Mouse (Mus musculus): ENCODE measurements around the gene Ugt1a8. TPM values are rescaled to one million over a fixed set of nuclear protein-coding genes. Genes with fewer than 3 reads are reported as not detected.

Ugt1a8 gene
- total RNA-seq, 2 experiments from 2014 or later = not detected

Other genes with a start within 250 kb of the Ugt1a8 start
- gene Dgkd, start 234.5 kb upstream of the Ugt1a8 start, total RNA-seq (2021) = 10 to 100 TPM; 56.5 to 56.7 TPM
- gene Usp40, start 79.3 kb upstream of the Ugt1a8 start, total RNA-seq (2021) = 10 to 100 TPM; 16.1 to 19.4 TPM
- gene Ugt1a10, start 32.4 kb upstream of the Ugt1a8 start, total RNA-seq (2021) = not detected
- gene Ugt1a9, start 17.0 kb upstream of the Ugt1a8 start, total RNA-seq (2021) = not detected
- 1 to 10 TPM in 1 of 2 experiments, under 1 TPM in 1; 0.96 to 1.3 TPM for gene Ugt1a7c, start 7.2 kb downstream of the Ugt1a8 start, total RNA-seq (2021)
- under 1 TPM; 0.57 to 0.67 TPM for gene Ugt1a6b, start 15.4 kb downstream of the Ugt1a8 start, total RNA-seq (2021)
- gene Ugt1a6a, start 47.0 kb downstream of the Ugt1a8 start, total RNA-seq (2021) = 1 to 10 TPM; 2.6 to 3.4 TPM
- gene Ugt1a5, start 78.2 kb downstream of the Ugt1a8 start, total RNA-seq (2021) = under 1 TPM in 1 of 2 experiments, not detected in 1; 0.64 TPM
- gene Ugt1a2, start 112.8 kb downstream of the Ugt1a8 start, total RNA-seq (2021) = not detected
- under 1 TPM; 0.42 TPM for gene Dnajb3, start 118.0 kb downstream of the Ugt1a8 start, total RNA-seq (2021)
- gene Ugt1a1, start 124.1 kb downstream of the Ugt1a8 start, total RNA-seq (2021) = not detected
- gene Mroh2a, start 139.2 kb downstream of the Ugt1a8 start, total RNA-seq (2021) = under 1 TPM; 0.28 to 0.42 TPM
- gene Hjurp, start 189.8 kb downstream of the Ugt1a8 start, total RNA-seq (2021) = 10 to 100 TPM; 14.5 to 14.6 TPM
- not detected for gene Trpm8, start 189.8 kb downstream of the Ugt1a8 start, total RNA-seq (2021)